Mouse (Mus musculus) heart, postnatal 0 days (tissue): ENCODE measurements at regions not wholly inside any gene's neighbourhood (a gene's known extent, or its start where the extent isn't known, plus 50 kb on each side); places are given as distances from the start of the nearest gene placed in this dataset.

ENCODE experiments used
- CTCF ChIP-seq: IDR thresholded peaks from 2 replicates; pipeline ENCODE4 v1.5.1; 2016; ENCODE audit warnings: antibody characterized with exemption, control low read depth, low read depth
- EP300 ChIP-seq: IDR thresholded peaks from 2 replicates; pipeline ENCODE4 v1.6.1; 2016; ENCODE audit warnings: antibody characterized with exemption, low read depth

DNA sequence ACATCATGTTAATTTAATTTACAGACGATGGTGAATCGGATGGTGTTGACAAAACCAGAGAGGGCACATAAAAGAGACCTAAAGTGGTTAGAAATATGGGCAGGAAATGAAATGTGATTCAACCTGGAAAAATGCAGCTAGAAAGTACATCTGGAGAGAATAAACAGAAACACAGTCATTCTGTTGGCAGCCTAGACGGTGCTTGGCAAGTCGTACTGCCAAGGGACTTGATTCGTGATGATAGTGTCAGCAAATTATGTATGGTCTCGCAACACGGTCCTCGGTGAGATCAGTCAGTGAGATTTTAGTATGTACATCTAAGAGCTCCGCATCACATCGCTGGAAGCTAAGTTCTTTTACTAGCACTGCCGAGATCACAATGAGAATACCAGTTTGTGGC, 338.3 kb upstream of the Pmfbp1 start:
- no peak for TF ChIP-seq CTCF
- TF ChIP-seq EP300, result no peak
